Mouse (Mus musculus) cortical plate, adult 2 months (tissue): Measurements from ENCODE around the gene Gm11634.

Source experiments
- CTCF ChIP-seq: fragments of 200-500 bp; IDR thresholded peaks from 2 replicates; pipeline ENCODE4 v1.5.1; 2011; ENCODE audit warnings: mild to moderate bottlenecking, control low read depth, low read length; ENCODE audit not compliant: insufficient read depth; ENCODE audit errors: extremely low read depth
- POLR2A ChIP-seq: fragments of 200-500 bp; IDR thresholded peaks from 2 replicates; pipeline ENCODE4 v1.6.1; 2011; ENCODE audit warnings: mild to moderate bottlenecking, low read length, control low read depth; ENCODE audit not compliant: insufficient read depth; ENCODE audit errors: extremely low read depth

- no peak for TF ChIP-seq POLR2A
- no peak for TF ChIP-seq CTCF
Observed at GRCm38 (mm10) chr11:101581081-101581764, 17.8 kb downstream of the Gm11634 start.
